Mouse (Mus musculus): ENCODE measurements around the gene Cybrd1. TPM values are rescaled to one million over a fixed set of nuclear protein-coding genes. Genes with fewer than 3 reads are reported as not detected.

Gene Cybrd1
- polyA plus RNA-seq, 1 experiment from 2014 or later, result 3.5 TPM

Other genes starting within 250 kb of the Cybrd1 start
- gene Dcaf17, start 62.6 kb upstream of the Cybrd1 start, polyA plus RNA-seq (2015; fragmentation: Nextera tagmentation; extraction: Ambion mirVana), result 31.2 and 33.2 TPM in 2 replicates
- gene Mettl8, start 62.3 kb upstream of the Cybrd1 start, polyA plus RNA-seq (2015; fragmentation: Nextera tagmentation; extraction: Ambion mirVana), result 11.2 and 12.6 TPM in 2 replicates
- 190 and 199 TPM in 2 replicates for gene Dync1i2, start 93.8 kb downstream of the Cybrd1 start, polyA plus RNA-seq (2015; fragmentation: Nextera tagmentation; extraction: Ambion mirVana)
- gene Slc25a12, start 249.8 kb downstream of the Cybrd1 start, polyA plus RNA-seq (2015; fragmentation: Nextera tagmentation; extraction: Ambion mirVana), result 114 and 117 TPM in 2 replicates

Data from midbrain, embryonic 16.5 days (tissue).